Mouse (Mus musculus) gastrocnemius, adult 18-20 months (tissue): ENCODE results near the gene Ppil2. TPM values are rescaled to one million over a fixed set of nuclear protein-coding genes. Genes with fewer than 3 reads are reported as not detected.

Source experiments
- DNase-seq: peaks from one replicate; pipeline ENCODE4 v3.0.0; 2021; ENCODE audit warnings: low spot score
- microRNA-seq: library from miRNA; unstranded; fragments of <30 nt; microRNA quantifications from one replicate; pipeline ENCODE4 v1.2.0, GENCODE M21; 2021
- total RNA-seq, 2 experiments: library from RNA; stranded (reverse); gene quantifications; 2 replicates each; pipeline ENCODE4 v1.2.3; 2021

The Ppil2 gene
- total RNA-seq, 2 experiments from 2014 or later: 22.9 to 30.8 TPM

DNA sequence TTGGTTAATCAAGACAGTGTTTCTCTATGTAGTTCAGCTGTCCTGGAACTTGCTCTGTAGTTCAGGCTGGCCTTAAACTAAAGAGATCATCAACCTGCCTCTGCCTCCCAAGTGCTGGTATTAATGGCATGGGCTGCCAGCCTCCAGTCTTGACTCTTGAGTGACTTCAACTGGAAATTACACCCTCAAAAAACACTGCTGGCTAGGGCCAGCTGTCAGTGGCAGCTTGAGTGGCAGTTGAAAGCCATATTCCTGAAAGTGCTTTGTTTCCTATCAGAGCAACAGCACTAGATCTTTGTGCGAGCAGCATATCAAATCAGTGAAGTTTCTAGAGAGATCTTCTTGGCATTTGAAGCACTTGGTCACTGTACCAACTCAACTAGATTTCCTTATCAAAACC, 69.6 kb downstream of the Ppil2 start:
- no peak for DNase-seq

DNA sequence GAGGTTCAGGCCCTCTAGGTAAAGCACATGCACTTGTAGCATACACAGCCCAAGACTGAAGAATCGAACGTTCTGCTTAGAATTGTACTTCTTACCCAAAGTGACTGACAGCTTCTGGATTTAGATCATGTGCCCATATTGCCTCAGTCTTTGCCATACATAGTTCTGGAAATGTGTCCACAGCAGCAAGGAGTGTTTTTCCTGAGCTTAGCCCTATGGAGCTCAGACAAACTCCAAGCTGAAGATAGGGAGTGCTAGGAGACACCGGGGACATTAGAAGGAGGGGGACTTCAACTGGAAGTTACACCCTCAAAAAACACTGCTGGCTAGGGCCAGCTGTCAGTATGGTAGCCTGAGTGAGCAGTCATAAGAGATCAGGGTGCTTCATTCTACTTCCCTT, 70.3 kb downstream of the Ppil2 start:
- no peak for DNase-seq

Small RNA genes lying within 50 kb of the gene (microRNA-seq; reads per million reads assigned to microRNA genes)
- gene Mir130b (16.0 reads per million, percentile 31 among the genes with 10 or more reads in this experiment), gene Mir301b (not detected)

Other genes starting within 250 kb of the Ppil2 start
- not detected for gene Igll1, start 247.3 kb downstream of the Ppil2 start, total RNA-seq
- gene Top3b, start 240.5 kb downstream of the Ppil2 start, total RNA-seq: 10 to 100 TPM; 17.9 to 20.5 TPM
- gene Vpreb1, start 240.4 kb downstream of the Ppil2 start, total RNA-seq: not detected
- 10 to 100 TPM in 1 of 2 experiments, 1 to 10 TPM in 1; 9.3 to 13.4 TPM for gene Ppm1f, start 214.8 kb downstream of the Ppil2 start, total RNA-seq
- gene Mapk1, start 127.9 kb downstream of the Ppil2 start, total RNA-seq: 100 to 1,000 TPM in 1 of 2 experiments, 10 to 100 TPM in 1; 94.3 to 102 TPM
- gene Ypel1, start 41.6 kb downstream of the Ppil2 start, total RNA-seq: 1 to 10 TPM in 1 of 2 experiments, under 1 TPM in 1; 0.36 to 1.1 TPM
- gene 2610318N02Rik, start 13.9 kb upstream of the Ppil2 start, total RNA-seq: not detected
- 1 to 10 TPM; 4.7 to 5.9 TPM for gene Sdf2l1, start 21.1 kb upstream of the Ppil2 start, total RNA-seq
- gene Ydjc, start 33.4 kb upstream of the Ppil2 start, total RNA-seq: under 1 TPM in 1 of 2 experiments, not detected in 1; 0.17 TPM
- gene Ccdc116, start 36.0 kb upstream of the Ppil2 start, total RNA-seq: under 1 TPM in 1 of 2 experiments, not detected in 1; 0.09 TPM
- 100 to 1,000 TPM; 146 to 149 TPM for gene Ube2l3, start 91.4 kb upstream of the Ppil2 start, total RNA-seq
- under 1 TPM; 0.05 to 0.07 TPM for gene Rimbp3, start 97.3 kb upstream of the Ppil2 start, total RNA-seq
- 1 to 10 TPM; 1.4 to 1.7 TPM for gene Hic2, start 122.3 kb upstream of the Ppil2 start, total RNA-seq
- 1 to 10 TPM in 1 of 2 experiments, under 1 TPM in 1; 0.97 to 1.9 TPM for gene Tmem191c, start 164.8 kb upstream of the Ppil2 start, total RNA-seq
- gene Serpind1, start 220.1 kb upstream of the Ppil2 start, total RNA-seq: under 1 TPM in 1 of 2 experiments, not detected in 1; 0.31 TPM